Mouse (Mus musculus) cerebellum, adult 8-10 months (tissue): ENCODE results near the gene Fcho1.
"Not testable (repeated sequence)": the region's sequence is repeated elsewhere in the genome, so short reads cannot be mapped to it uniquely, and the experiment has no call there.

Source experiments
- DNase-seq: peaks from one replicate; pipeline ENCODE4 v3.0.0; 2022

The Fcho1 gene

DNA sequence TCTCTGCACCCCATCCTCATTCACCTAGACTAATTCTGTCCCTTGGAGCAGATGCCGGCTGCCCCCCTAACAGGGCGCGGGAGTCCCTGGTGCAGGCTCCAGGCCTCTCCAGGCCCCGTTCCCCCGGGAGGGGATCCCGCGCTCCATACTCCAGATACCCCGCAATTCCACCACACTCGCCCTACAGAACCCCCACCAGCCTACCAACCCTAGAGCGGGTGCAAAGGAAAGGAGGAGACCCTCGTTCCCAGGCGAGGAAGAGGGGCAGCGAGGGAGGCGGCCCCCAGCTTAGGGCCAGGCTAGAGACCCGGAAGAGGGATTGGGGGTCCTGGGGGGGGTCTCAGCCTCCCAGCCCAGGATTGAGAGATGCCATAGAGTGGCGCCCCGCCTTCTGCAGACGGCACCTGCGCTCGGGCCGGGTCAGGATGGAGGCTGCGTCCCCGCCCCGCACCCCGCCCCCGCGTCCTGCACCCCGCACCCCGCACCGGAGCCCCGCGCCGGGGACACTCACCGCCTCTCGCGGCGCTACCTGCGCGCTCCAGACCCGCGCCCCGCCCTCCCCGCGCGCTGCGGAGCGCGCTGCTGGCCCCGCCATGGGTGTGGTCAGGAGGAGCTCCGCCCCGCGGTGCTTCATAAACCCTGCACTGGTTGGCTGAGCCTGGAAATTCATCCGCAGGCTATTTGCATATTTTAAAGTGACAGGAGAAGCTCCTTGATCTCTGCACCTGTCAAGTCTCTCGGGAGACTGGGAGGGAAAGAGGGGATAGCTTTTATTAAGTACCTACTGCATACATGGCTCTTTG, at the start of gene Fcho1:
Gene Fcho1, minus strand, starts transcription at position 595 of the 803 bp plus-strand sequence.
- DNase-seq: peak; percentile 86

DNA sequence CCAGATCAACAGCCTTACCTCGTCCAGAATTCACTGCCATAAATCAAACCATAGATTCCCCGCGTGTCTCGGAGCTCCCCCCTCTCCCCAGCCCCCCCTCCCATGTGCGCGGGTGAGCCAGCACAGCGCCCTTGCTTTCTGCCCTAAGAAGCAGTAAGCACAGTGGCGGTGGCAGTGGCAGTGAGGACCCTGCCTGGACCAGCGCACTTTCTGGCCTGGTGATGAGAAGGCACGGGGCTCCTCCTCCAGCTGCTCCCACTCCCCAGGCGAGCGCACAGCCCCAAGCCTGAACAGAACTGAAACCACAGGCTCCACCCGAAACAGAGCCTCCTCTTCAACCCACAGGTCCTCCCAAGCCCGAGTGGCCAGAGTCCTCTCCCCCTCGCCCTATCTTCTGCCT, 45.8 kb upstream of the Fcho1 start:
- no peak for DNase-seq

DNA sequence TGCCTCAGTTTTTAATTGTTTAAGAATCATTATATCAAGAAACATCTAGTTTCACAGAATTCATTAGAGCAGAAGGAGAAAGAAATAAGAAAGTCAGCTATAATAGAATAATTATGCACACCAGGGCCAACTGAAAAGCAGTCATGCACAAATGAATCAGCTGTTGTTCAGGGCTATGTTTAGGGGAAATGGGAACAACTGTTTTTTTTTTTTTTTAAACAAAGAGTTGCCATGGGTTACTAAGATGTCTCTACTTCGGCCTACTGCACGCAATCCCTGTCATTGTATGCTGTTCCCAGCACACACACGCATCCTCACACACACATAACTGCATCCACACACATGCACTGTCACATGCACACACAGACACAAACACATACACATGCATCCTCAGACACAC, 33.3 kb upstream of the Fcho1 start:
- no peak for DNase-seq

DNA sequence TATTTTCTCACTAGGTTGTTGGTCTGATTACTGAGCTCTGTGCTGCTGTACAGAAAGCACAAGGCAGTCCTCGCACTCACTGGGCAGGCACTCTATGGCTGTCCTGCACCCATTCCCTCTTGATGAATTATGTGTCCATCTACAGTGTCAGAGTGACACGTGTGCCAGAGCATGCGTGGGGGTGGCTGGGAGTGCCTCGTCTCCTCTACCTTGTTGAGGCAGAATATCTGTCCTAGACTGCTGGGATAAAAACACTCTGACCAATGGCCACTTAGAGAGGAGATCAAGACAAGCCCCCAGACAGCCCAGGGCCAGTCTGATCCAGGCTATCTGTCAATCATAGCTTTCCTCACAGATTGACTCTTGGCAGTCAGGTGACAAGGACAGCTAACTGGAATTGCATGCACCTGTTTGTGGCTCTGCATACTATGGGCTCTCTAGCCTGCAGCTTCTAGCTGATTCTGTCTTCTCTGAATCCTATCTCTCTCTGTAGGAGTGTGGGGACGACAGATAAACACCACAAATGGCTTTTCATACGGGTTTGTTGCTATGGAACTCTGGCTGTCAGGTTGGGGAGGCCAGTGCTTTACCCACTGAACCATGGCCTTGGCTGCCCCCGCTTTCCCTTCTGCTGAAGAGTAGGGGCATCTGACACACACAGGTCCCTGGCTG, 27.5 kb upstream of the Fcho1 start:
- not testable (repeated sequence) for DNase-seq

DNA sequence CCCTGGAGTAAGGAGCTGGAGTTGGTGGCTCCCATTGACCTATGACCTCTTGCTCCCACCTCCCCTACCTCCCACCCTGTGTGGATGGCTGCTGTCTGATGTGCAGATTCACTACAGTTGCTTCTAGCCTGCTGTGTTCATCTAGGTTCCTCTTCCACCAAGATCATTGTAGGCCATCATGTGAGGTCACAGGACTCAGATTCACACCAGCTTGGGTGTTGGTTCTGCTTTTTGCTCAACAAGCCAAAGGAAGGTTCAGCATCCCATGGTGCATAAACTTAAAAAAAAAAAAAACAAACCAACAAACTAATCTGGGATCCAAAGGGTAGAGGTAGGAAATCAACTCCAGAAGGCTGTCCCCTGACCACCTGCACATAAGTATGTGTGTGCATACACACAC, 26.7 kb upstream of the Fcho1 start:
- not testable (repeated sequence) for DNase-seq

DNA sequence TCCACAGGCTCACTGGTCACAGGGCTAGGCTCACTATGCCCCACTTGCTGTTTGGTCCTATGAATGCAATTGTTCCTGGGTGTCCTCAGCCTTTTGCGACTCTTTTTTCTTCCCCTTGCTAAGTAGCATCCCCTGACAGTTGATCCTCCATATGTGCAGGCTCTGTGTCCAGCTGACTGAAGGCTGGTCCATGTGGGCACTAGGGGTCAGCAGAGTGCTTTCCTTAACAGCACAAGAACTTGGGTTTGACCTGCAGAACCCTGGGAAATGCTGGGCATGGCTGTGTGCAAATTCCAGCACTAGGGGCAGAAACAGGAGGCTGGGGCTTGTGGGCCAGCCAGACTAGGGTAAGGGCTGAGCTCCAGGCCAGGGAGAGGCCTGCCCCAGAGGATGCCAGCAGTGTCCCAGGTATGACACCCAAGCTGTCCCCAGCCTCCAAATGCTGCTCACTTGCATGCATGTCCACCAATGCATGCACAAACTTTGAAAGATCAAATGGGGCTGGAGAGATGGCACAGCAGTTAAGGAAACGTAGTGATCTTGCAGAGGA, 25.9 kb upstream of the Fcho1 start:
- not testable (repeated sequence) for DNase-seq

DNA sequence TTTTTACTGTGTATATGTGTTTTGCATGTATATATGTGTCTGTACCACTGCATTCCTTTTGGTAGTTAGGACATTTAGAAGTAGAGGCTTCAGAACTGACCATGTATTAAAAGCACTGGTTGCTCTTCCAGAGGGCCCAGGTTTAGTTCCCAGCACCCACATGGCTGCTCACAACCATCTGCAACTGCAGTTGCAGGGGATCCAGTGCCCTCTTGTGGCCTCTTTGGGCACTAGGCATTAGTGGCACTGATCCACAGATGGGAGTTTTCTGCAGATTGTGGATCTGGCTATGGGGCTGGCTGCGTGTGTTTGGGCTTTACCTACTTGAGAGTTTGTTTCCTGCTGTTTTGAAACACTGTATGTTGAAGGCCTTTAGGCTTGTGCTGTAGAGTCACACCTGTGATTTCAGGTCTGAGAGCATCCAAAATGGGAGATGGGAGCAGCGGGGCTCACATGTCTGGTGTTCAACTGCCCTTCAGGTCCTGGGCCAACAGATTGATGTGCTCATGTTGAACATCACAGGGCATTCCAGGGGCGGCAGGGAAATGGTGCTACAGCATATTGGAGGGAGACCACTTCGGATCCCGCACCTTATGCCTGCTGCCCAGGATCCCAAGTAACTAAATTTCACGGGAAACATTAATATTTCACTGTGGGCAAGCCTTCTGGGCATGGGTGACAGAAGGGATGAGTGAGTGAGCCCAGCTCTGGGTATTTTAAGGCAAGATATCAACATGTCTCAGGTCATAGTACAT, 24.0 kb upstream of the Fcho1 start:
- DNase-seq: not testable (repeated sequence)

DNA sequence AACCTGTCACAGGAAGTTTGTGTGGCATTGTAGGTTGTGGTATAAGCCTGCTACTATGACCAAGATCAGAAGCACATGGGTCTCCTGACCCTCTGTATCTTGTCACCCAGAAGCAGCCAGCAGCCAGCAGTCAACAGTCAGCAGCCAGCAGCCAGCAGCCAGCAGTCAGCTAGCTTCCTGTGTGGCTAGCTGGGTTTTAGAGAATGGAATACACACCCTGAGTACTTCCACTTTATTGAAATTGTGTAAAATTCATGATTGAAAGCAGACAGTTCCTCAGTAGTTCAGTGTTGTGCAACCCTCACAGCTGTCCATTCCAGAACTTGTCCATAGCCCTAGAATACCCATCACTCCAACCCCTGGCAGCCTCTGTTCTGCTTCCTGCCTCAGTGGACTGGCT, 21.6 kb upstream of the Fcho1 start:
- not testable (repeated sequence) for DNase-seq

DNA sequence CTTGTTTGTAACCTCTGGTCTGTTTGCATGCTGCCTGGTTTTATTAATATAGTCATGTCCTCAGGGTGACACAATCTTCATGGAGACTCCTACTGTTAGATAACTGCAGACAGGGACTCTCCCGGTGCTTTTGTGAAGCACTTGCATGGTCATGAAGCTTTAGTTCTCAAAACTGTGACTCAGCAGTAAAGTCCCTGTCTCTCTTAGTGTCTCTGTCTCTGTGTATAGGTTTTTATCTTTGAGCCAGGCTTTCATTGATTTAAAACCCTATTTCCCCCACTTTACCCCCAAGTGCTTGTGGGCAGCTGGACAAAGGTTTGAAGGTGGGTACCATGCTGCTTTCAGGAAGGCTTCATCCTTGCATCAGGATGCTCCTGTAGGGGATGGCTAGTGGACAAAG, 19.8 kb upstream of the Fcho1 start:
- no peak for DNase-seq

DNA sequence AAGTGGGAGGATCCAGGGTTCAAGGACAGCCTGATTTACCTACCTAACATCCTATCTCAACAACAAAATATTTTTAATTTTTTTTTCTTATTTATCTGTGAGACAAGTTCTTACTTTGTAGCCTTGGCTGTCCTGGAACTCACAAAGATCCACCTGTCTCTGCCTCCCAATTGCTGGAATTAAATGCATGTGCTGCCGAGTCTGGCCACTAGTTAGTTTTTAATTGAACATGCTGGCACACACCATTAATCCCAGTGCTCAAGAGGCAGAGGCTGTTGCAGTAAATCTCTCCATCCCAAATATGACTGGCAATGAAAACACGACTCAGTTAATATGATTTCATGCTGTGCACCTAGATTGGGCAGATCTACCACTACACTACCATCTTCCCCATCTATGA, 17.3 kb upstream of the Fcho1 start:
- DNase-seq: no peak

DNA sequence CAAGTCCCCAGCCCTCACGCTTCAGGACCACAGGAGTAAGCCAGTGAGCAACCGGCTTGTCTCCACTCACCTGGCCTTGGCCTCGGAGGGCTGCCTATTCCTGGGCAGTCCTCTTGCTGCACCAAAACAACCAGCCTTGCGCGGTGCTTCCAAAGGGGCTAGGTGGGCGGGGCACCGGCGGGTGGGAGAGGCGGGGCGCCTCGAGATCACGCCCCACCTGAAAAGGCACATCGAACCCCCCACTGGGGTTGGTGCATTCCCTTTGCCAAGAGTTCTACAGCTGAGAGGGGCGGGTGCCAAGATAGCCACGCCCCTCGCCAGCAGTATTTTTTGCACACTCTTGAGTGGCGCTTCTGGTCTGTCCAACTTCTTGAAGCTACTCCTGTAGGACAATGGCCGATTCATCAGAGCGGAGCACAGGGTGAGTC, 16.2 kb upstream of the Fcho1 start:
- no peak for DNase-seq

DNA sequence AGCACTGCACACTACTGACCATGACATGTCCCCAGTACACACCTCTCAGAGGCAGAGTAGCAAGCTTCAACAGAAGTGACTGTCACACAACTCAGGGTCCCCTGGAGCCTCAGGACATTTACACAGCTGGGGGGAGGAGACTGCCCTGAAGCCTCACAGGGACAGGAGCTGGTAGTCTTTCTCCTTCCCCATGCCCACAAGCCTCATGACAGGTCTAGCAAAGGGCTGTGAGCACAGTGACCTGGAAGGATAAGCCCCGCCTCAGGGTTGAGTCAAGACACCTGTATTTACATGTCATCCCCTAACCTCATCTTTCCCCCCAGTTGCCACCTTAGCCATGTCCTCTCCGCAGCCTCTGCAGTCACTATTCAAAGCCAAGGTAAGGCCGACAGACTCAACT, 15.7 kb upstream of the Fcho1 start:
- no peak for DNase-seq

DNA sequence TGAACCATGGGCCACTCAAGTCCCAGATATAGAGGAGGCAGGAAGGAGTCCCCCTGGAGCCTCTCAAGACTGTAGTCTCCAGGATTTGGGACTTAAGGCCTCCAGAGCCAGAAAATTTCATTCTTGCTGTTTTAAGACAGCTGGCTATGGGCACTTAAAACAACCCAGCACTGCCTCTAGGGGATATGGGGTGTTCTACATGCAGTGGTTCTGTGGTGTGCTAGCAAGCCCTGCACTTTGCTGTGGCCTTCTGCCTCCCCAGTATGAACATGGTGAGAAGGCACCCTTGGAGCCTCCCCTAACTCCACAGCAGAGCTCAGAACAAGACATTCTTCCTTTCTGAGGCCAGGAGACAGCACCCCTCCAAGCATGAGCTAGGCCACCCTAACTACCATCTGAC, 12.8 kb upstream of the Fcho1 start:
- not testable (repeated sequence) for DNase-seq

DNA sequence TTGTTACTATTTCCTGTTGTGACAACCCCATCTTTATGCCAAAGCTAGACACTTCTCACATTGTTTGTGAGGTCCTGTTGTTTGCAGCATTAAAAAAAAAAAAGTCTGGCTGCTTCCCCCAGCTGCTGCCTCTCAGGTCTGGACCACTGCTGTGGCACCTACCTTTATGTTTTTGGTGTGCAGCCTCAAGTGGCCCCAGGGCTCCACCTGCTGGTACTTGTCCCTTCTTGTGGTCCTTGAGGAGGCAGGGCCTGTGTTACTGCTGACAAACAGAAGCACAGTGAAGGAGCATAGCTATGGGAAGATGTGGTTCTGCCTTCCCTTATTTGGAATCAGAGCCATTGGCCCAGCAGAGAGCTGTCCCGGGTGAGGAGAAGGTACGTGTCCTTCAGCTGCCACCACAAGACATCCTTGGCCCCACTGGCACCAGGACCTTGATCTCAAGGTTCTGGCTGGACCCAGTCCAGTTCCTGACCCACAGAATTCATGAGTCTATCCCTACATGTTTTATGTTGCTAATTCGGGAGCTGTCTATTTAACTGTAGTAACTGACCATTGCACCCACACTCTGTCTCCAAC, 6.2 kb upstream of the Fcho1 start:
- peak; percentile 68 for DNase-seq

DNA sequence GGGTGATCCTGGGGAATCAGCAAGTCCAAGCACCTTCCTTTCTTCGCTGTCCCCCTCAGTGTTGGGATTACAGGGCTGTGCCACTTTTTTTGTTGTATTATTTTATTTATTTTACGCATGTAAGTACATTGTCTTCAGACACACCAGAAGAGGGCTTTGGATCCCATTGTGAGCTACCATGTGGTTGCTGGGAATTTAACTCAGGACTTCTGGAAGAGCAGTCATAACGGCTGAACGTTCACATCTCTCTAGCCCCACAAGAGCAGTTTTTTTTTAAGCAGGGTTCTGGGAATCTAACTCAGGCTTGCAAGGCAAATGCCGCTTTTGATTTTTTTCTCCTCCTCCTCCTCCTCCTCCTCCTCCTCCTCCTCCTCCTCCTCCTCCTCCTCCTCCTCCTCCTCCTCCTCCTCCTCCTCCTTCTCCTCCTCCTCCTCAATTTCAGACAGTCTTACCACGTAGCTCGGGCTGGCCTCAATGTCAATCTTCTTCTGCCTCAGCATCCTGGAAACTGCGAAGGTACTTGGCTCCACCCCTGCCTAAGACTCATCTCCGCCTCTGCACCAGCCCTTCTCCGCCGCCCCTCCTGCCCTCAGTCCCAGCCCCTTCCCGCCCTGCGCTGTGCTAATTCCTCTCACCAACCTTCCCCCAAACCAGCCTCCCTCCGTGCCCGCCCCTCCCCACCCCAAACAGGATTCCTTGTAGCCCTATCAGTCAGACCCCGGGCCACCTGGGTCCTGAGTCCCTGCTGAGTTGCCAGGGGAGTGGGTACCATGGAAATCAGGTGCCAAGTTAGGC, 3.5 kb upstream of the Fcho1 start:
- DNase-seq: peak; percentile 30

DNA sequence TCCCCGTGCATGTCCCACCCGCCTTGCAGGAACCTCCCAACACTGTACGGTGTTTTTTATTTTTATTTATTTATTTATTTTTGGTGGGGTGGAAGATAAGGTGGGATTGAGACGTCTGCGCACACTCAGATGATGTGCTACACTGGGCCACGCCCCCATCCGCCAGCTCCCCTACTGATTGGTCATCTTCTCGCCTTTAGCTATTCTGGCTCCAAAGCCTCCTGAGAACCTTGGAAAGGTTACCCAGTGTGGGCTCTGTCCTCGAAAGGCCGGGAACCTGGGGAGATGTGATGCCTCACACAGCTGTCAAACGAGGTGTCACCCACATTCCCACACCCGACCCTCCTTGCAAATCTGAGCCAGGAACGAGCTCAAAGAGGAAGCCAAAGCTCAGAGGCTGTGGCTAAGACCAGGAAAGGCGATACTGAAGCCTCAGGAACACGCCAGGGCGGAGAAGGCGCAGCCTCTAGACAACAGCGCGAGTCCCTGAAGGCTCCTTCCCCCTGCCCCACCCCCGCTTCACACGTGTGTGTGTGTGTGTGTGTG, 2.8 kb upstream of the Fcho1 start:
- DNase-seq: peak; percentile 67

DNA sequence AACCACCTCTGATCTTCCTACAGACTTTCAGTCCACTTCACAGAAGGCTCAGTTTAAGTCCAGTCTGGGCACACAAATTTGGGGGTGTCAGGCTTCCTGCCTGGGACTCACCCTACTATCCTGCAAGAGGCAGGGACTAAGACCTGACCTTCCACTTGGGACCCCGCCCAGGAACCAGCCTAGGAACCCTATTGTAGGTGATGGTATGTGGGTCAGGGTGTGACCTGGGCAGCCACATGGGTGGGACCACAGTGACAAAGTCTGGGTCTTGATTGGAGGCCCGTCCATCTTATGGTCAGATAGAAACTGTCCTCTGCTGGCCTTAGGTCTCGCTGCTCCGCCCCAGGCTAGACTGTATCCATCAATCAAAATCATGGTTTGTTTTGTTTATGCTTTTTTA, 1.1 kb downstream of the Fcho1 start:
- DNase-seq: no peak

DNA sequence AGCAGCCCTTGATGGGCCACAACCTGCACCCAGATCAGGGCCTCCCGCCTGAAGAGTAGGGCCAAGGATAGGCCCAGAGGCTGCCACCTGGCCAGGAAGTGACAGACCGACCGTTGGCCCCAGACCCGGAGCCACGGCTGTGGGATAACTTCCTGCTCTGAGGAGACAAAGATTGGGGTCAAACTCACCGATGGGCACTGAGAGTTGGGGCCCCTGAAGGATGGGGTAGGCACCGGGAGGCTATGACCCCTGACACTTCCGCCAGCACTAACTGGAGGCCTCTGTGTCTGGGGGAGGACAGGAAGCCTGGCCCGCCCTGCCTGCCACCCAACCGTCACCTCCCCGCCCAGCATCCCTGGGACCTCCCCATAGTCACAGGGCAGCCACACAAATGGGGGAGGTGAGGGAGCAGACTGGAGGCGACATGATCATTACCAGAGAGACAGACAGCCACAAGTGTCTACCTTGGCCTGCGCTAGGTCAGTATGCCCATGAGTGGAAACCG, 2.4 kb downstream of the Fcho1 start:
- no peak for DNase-seq

DNA sequence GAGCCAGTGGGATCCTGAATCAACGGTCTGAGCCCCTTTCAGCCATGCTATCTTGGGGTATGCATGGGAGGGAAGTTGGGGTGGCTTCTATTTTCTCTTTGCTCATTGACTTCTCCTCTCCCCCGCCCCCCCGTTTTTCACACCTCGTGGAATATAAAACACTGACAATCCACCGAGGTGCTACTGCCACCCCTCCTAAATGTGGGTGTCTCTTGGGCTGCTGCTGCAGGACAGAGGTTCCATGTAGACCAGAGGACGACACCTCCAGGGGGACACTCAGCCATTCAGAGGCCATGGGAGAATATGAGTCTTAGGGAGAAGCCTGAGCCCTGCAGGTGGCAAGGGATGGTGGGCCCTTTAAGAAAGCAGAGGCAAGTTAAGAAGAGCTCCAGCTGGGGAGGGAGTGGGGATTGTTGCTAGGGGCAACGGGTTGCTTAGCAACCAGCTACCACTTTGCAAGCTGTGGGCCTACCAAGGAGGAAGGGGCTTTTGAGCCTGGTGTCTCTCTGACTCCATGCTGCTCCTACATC, 5.5 kb downstream of the Fcho1 start:
- no peak for DNase-seq

DNA sequence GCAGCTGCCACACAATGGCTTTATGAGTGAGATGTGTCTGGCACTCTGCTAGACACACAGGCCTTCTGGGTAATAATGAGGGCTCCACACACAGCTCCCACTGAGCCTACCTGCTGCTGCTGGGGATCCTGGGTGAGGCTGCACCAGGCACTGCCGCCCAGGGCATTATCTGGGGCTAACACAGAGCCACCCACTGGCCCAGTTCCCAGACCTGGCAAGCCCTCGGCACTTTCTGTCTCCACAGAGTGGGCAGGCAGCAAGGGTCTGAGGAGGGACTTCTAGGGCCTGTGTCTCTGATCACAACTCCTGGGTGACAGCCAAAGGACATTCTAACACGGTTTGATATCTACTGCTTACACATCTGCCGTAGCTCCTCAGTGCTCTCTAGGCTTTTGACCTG, 6.3 kb downstream of the Fcho1 start:
- DNase-seq: no peak

DNA sequence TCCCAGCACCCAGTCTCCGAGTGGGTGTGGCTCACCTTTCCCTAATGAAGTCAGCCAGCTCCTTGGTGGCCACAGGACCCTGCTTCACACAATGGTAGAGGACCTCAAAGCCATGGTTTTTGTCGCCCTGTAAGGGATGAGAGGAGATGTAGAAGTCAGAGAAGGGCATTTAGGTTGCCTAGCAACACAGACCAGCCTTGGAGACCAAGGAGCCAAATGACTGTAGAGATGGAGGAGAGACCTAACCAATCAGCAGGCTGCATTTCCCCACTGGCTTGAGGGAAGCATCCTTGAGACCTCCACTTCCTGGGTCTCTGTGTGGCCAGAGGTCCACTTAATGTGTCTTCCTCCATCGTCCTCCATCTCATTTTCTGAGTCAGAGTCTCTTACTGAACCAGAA, 7.3 kb downstream of the Fcho1 start:
- no peak for DNase-seq
